Mouse (Mus musculus) C2C12 (cell line): ENCODE results near the gene Tsnax.

Experiments used
- CEBPB ChIP-seq: IDR thresholded peaks from one replicate; pipeline ENCODE4 v1.6.1; 2011; ENCODE audit warnings: low read depth, mild to moderate bottlenecking, control low read depth, moderate library complexity
- CTCF ChIP-seq: IDR thresholded peaks from one replicate; pipeline ENCODE4 v1.5.1; 2011; ENCODE audit not compliant: control insufficient read depth, insufficient read depth, insufficient read length
- MAX ChIP-seq: IDR thresholded peaks from one replicate; pipeline ENCODE4 v1.6.1; 2011; ENCODE audit warnings: mild to moderate bottlenecking, control low read depth
- MYOD1 ChIP-seq: IDR thresholded peaks from one replicate; pipeline ENCODE4 v1.6.1; 2011; ENCODE audit warnings: low read depth; ENCODE audit not compliant: control insufficient read depth, insufficient read length

- no peak for TF ChIP-seq CEBPB
- no peak for TF ChIP-seq CTCF
- no peak for TF ChIP-seq MAX
- TF ChIP-seq MYOD1 = no peak
Measured at GRCm38 (mm10) chr8:125074141-125074540, 61.3 kb downstream of the Tsnax start.
